Mouse (Mus musculus) thymus, postnatal 14 days (tissue): ENCODE data around the gene Cpsf7.

Experiments
- DNase-seq: peaks from one replicate; pipeline ENCODE4 v3.0.0; 2021

Cpsf7 gene

GRCm38 (mm10) chr19:10561558-10562314, 36.7 kb downstream of the Cpsf7 start:
- no peak for DNase-seq

- no peak for DNase-seq
These were observed 37.3 kb downstream of the Cpsf7 start for GRCm38 (mm10) chr19:10562351-10562750.

GRCm38 (mm10) chr19:10564278-10564677, 39.2 kb downstream of the Cpsf7 start:
- DNase-seq: no peak

GRCm38 (mm10) chr19:10565217-10565616, 40.2 kb downstream of the Cpsf7 start:
- DNase-seq: no peak

- DNase-seq: no peak
These were observed 44.6 kb downstream of the Cpsf7 start for GRCm38 (mm10) chr19:10569627-10570026.

- peak; percentile 94 for DNase-seq
These were observed 51.9 kb downstream of the Cpsf7 start, which contains the start of the genes Cyb561a3 and Tmem138 for GRCm38 (mm10) chr19:10576690-10577561. Cyb561a3 (plus strand) TSS chr19:10577172. Tmem138 (minus strand) TSS chr19:10577362.

GRCm38 (mm10) chr19:10580102-10580501, 55.0 kb downstream of the Cpsf7 start:
- no peak for DNase-seq

- DNase-seq: no peak
These were observed 55.7 kb downstream of the Cpsf7 start for GRCm38 (mm10) chr19:10580761-10581160.

- DNase-seq: peak; percentile 21
These were observed 56.9 kb downstream of the Cpsf7 start for GRCm38 (mm10) chr19:10581984-10582383.

- DNase-seq: no peak
These were observed 58.6 kb downstream of the Cpsf7 start for GRCm38 (mm10) chr19:10583550-10584146.

GRCm38 (mm10) chr19:10585112-10585511, 60.0 kb downstream of the Cpsf7 start:
- peak; percentile 28 for DNase-seq

- DNase-seq: no peak
These were observed 62.2 kb downstream of the Cpsf7 start for GRCm38 (mm10) chr19:10587231-10587630.

GRCm38 (mm10) chr19:10589127-10589857, 64.2 kb downstream of the Cpsf7 start:
- DNase-seq: no peak

- DNase-seq: no peak
These were observed 65.2 kb downstream of the Cpsf7 start for GRCm38 (mm10) chr19:10590301-10590700.

GRCm38 (mm10) chr19:10591659-10592377, 66.8 kb downstream of the Cpsf7 start:
- DNase-seq: no peak
